Mouse (Mus musculus): Measurements from ENCODE around the gene Bach2.

GRCm38 (mm10) chr4:32506306-32506808 is 267.8 kb downstream of the Bach2 start:
- TF ChIP-seq POLR2A (IDR thresholded peaks at IDR 0.05; ENCODE audit: low read depth, low read length) = no peak
- TF ChIP-seq CTCF (IDR thresholded peaks at IDR 0.05; ENCODE audit: extremely low read depth, insufficient read depth, insufficient read length, insufficient replicate concordance) = no peak

Measured in spleen, adult 2 months (tissue).